Mouse (Mus musculus): ENCODE data around the gene 1700030J22Rik. TPM values are rescaled to one million over a fixed set of nuclear protein-coding genes. Genes with fewer than 3 reads are reported as not detected.

The 1700030J22Rik gene
- 0.66 and 0.75 TPM in 2 replicates for polyA plus RNA-seq (2014; fragmentation: Nextera tagmentation; extraction: Ambion mirVana)

DNA sequence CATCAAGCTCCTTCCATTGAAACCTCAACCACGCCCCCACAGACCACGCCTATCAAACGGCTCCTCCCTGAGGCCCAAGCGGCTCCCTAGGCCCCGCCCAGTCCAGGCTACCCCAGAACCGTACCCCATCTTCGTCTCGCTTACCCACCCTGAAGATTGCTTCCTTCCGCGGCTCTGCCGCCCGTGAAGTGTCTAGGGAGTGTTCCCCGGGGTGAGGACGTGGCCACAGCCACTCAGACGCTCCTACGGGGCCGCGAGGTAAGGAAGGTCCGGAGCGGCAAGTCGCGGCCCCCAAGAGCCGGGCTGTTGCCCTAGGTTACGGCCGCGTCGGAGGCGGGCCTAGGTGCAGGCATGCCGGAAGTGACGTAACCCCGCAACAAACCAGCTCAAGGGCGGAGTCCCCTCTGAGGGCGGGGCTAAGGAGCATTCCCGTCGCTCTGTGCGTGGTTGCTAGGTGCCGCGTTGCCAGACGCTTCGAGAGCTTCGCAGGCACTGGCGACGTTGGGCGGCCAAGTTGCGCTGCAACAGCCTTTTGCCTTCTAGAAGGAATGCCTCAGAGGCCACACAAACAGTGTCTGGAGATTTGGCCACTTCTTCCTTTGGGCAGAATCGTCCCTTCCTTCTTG lies at the start of gene 1700030J22Rik:
1700030J22Rik (minus strand) TSS at position 329 of the 626 bp plus-strand sequence.
- Histone ChIP-seq H3K36me3 (ENCODE audit: control insufficient read depth, insufficient read depth, low read length) (peaks cover 19% of the 10 kb centered on the region), H3K4me3 (ENCODE audit: control insufficient read depth in 1 of 2, insufficient read depth in 1 of 2, low read depth in 1 of 2, low read length in 2 of 2) (peak within 1 kb of the TSS; percentile 77 to 99), H3K4me2 (ENCODE audit: low read length) (peak within 1 kb of the TSS; percentile 70), H3K9me3 (ENCODE audit: control insufficient read depth, low read length) (no peaks in the 10 kb centered on the region), H3K9ac (ENCODE audit: low read length) (peak within 1 kb of the TSS; percentile 59), H3K27me3 (ENCODE audit: control insufficient read depth, insufficient read depth, low read length) (no peaks in the 10 kb centered on the region), H3K4me1 (ENCODE audit: control insufficient read depth in 2 of 2, insufficient read depth in 2 of 2, low read length in 2 of 2) (peaks cover 9 to 12% of the 10 kb centered on the region in 2 experiments), H3K27ac (replicated peaks in 1 of 2; ENCODE audit: control insufficient read depth in 1 of 2, insufficient read depth in 1 of 2, low read depth in 2 of 2, low read length in 2 of 2) (no peak within 1 kb of the TSS; a peak in 1 of 4 replicates)
- under 1% methylated on average over 46 of the region's 46 CpGs for WGBS
- peak; percentile 100 for ATAC-seq (ENCODE audit: insufficient number of reproducible peaks, insufficient read depth, low FRiP score, low read depth)

DNA sequence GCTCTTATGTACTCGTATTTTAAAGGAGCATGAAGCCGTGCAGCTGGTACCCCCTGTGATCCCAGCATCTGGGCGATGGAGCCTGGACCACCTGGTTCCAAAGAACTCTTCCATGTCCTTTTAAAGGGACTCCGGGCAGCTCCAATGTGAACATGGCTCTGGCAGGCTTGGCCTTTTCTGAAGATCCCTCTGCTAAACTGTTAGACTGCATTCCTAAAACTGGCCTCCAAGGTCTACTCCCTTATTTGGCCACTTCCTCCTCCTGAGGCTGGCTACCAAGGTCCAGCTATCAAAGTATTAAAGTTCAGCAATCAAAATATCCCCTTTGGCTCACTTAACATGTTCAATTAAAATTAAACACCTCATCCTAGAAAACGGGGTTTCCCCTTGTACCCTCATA lies 48.8 kb upstream of the 1700030J22Rik start:
- WGBS, result 82% methylated on average over 5 of the region's 5 CpGs
- no peak overlapping the region for H3K27ac ChIP-seq (replicated peaks in 1 of 2; ENCODE audit: control insufficient read depth in 1 of 2, insufficient read depth in 1 of 2, low read depth in 2 of 2, low read length in 2 of 2)
- H3K36me3 ChIP-seq (ENCODE audit: control insufficient read depth, insufficient read depth, low read length), result no peaks in the 10 kb centered on the region
- H3K9me3 ChIP-seq (ENCODE audit: control insufficient read depth, low read length), result no peaks in the 10 kb centered on the region
- no peak overlapping the region for H3K4me3 ChIP-seq (ENCODE audit: control insufficient read depth in 1 of 2, insufficient read depth in 1 of 2, low read depth in 1 of 2, low read length in 2 of 2)
- no peak overlapping the region for H3K9ac ChIP-seq (ENCODE audit: low read length)
- no peaks in the 10 kb centered on the region for H3K27me3 ChIP-seq (ENCODE audit: control insufficient read depth, insufficient read depth, low read length)
- H3K4me2 ChIP-seq (ENCODE audit: low read length), result no peak overlapping the region
- ATAC-seq (ENCODE audit: insufficient number of reproducible peaks, insufficient read depth, low FRiP score, low read depth), result no peak
- H3K4me1 ChIP-seq (ENCODE audit: control insufficient read depth in 2 of 2, insufficient read depth in 2 of 2, low read length in 2 of 2), result no peaks in the 10 kb centered on the region

DNA sequence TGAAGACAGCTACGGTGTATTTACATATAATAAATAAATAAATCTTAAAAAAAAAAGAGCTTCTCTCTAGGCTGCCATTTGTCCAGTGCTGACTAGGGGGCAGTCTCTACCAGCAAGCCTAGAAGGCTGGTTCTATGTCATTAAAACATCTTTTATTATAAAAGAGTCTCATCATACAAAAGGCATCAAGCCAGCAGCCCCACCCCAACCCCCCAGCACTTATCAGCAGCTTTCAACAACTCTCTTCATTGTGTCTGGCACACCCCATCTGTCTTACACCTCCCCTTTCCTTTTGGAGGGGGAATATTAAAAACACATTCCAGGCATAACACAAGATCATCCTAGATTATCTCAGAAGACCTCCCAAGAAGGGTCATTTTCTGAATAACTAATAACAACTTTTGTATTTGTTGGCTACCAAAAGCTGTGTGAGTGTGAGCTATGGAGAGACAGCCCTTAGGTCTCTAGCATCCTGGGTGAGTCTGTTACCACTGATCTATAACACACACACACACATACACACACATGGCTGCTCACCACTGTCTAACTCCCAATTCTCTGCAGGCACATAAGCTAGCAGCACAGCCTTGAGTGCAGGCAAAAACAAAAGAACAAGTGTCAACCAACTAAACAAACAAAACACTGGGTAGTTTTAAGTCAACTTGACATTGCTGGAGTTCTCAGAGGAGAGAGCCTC lies 43.7 kb upstream of the 1700030J22Rik start:
- no peaks in the 10 kb centered on the region for H3K36me3 ChIP-seq (ENCODE audit: control insufficient read depth, insufficient read depth, low read length)
- no peak overlapping the region for H3K9ac ChIP-seq (ENCODE audit: low read length)
- no peak overlapping the region for H3K4me3 ChIP-seq (ENCODE audit: control insufficient read depth in 1 of 2, insufficient read depth in 1 of 2, low read depth in 1 of 2, low read length in 2 of 2)
- no peaks in the 10 kb centered on the region for H3K27me3 ChIP-seq (ENCODE audit: control insufficient read depth, insufficient read depth, low read length)
- H3K4me2 ChIP-seq (ENCODE audit: low read length), result no peak overlapping the region
- 87% methylated on average over 1 of the region's 1 CpGs for WGBS
- no peak for ATAC-seq (ENCODE audit: insufficient number of reproducible peaks, insufficient read depth, low FRiP score, low read depth)
- no peak overlapping the region for H3K27ac ChIP-seq (replicated peaks in 1 of 2; ENCODE audit: control insufficient read depth in 1 of 2, insufficient read depth in 1 of 2, low read depth in 2 of 2, low read length in 2 of 2)
- H3K9me3 ChIP-seq (ENCODE audit: control insufficient read depth, low read length), result no peaks in the 10 kb centered on the region
- no peaks in the 10 kb centered on the region; a peak in 1 of 4 replicates for H3K4me1 ChIP-seq (ENCODE audit: control insufficient read depth in 2 of 2, insufficient read depth in 2 of 2, low read length in 2 of 2)

DNA sequence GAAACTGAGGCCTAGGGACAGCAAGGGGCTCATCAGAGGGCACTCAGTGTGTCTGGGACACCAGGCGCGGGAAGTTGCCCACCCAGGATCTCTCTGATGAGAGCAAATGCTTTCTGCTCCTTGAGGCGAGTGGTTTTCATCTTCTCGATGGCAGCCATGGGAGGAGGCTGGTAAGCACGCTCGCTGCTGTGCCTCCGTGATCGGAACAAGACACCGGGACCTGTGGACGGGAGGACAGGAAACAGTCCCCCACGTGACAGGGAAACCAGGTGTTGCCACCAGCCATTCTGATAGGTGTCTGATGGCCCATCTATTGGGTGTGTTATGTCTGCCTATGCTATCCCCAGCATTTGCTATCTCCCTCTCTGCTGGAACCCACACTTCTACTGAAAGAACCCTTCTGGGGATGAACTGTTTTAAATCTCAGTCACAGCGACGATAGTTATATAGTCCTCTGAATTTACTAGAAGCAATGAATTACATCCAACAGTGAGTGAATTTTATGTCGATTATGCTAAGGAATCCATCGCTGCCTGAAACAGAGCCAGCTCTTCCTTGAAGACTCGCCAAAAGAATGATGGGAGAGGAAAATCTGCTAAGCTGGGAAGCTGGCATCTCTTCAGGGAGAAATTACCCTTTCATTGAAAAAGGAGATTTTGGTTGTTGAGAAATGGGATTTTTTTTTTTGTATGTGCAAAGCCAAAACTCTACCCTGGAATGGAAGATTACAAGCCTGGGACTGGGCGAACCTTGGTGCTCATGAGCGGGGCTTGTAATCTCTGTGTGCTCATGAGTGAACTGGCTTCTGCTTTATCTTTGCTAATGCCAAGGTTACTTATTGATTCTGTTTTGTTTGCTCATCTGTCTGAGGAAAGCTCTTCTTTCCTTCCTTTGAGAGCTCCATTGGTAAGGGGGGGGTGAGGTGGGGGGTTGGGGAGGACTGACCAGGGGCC lies 40.8 kb upstream of the 1700030J22Rik start:
- no peak for ATAC-seq (ENCODE audit: insufficient number of reproducible peaks, insufficient read depth, low FRiP score, low read depth)
- no peaks in the 10 kb centered on the region for H3K36me3 ChIP-seq (ENCODE audit: control insufficient read depth, insufficient read depth, low read length)
- H3K9ac ChIP-seq (ENCODE audit: low read length), result no peak overlapping the region
- H3K4me3 ChIP-seq (ENCODE audit: control insufficient read depth in 1 of 2, insufficient read depth in 1 of 2, low read depth in 1 of 2, low read length in 2 of 2), result no peak overlapping the region
- 75% methylated on average over 18 of the region's 18 CpGs for WGBS
- no peaks in the 10 kb centered on the region; a peak in 1 of 4 replicates for H3K4me1 ChIP-seq (ENCODE audit: control insufficient read depth in 2 of 2, insufficient read depth in 2 of 2, low read length in 2 of 2)
- H3K27me3 ChIP-seq (ENCODE audit: control insufficient read depth, insufficient read depth, low read length), result no peaks in the 10 kb centered on the region
- H3K4me2 ChIP-seq (ENCODE audit: low read length), result no peak overlapping the region
- no peak overlapping the region for H3K27ac ChIP-seq (replicated peaks in 1 of 2; ENCODE audit: control insufficient read depth in 1 of 2, insufficient read depth in 1 of 2, low read depth in 2 of 2, low read length in 2 of 2)
- H3K9me3 ChIP-seq (ENCODE audit: control insufficient read depth, low read length), result no peaks in the 10 kb centered on the region

DNA sequence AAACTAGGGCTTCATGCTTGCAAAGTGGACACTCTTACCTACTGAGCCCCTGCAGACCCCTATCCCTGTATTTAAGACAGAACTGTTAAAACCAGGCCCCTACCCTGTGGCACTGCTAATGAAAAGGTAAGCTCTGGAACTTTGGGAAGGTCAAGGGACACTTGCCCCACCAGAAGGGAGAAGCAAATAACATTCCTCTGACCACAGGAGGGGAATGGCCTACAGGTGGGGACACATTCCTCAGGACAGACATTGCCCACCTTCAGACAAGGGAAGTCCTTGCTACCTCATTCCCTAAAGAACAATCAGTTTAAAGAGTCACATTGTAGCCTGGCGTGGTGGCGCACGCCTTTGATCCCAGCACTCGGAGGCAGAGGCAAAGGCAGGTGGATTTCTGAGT lies 39.1 kb upstream of the 1700030J22Rik start:
- WGBS, result 86% methylated on average over 4 of the region's 4 CpGs

DNA sequence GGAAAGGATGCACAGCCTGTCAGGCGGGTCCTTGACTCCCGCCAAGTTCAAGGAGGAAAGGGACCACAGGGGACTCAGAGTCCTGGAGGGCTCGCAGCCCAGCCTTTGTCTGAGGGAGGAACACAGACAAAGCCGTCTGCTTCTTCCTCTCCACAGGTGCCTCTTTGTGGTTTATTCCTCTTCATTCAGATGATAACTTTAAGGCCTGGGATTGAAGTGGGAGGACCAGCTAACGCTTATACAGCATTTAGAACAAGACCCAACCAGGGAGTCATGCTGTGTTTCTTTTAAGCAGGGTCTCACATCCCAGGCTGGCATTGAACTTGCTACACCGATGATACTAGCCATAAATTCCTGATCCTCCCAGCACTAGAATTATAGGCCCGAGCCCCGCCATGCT lies 38.2 kb upstream of the 1700030J22Rik start:
- Histone ChIP-seq H3K4me2 (ENCODE audit: low read length) (no peak overlapping the region), H3K4me1 (ENCODE audit: control insufficient read depth in 2 of 2, insufficient read depth in 2 of 2, low read length in 2 of 2) (no peaks in the 10 kb centered on the region; a peak in 1 of 4 replicates), H3K36me3 (ENCODE audit: control insufficient read depth, insufficient read depth, low read length) (no peaks in the 10 kb centered on the region), H3K9ac (ENCODE audit: low read length) (no peak overlapping the region), H3K4me3 (ENCODE audit: control insufficient read depth in 1 of 2, insufficient read depth in 1 of 2, low read depth in 1 of 2, low read length in 2 of 2) (no peak overlapping the region), H3K27ac (replicated peaks in 1 of 2; ENCODE audit: control insufficient read depth in 1 of 2, insufficient read depth in 1 of 2, low read depth in 2 of 2, low read length in 2 of 2) (no peak overlapping the region), H3K27me3 (ENCODE audit: control insufficient read depth, insufficient read depth, low read length) (no peaks in the 10 kb centered on the region), H3K9me3 (ENCODE audit: control insufficient read depth, low read length) (no peaks in the 10 kb centered on the region)
- WGBS, result 63% methylated on average over 8 of the region's 8 CpGs
- no peak for ATAC-seq (ENCODE audit: insufficient number of reproducible peaks, insufficient read depth, low FRiP score, low read depth)

More for the DNA sequence above, 39.1 kb upstream of the 1700030J22Rik start:
- H3K4me2 ChIP-seq (ENCODE audit: low read length), result no peak overlapping the region
- H3K9ac ChIP-seq (ENCODE audit: low read length), result no peak overlapping the region
- no peak overlapping the region for H3K27ac ChIP-seq (replicated peaks in 1 of 2; ENCODE audit: control insufficient read depth in 1 of 2, insufficient read depth in 1 of 2, low read depth in 2 of 2, low read length in 2 of 2)
- ATAC-seq (ENCODE audit: insufficient number of reproducible peaks, insufficient read depth, low FRiP score, low read depth), result no peak
- no peak overlapping the region for H3K4me3 ChIP-seq (ENCODE audit: control insufficient read depth in 1 of 2, insufficient read depth in 1 of 2, low read depth in 1 of 2, low read length in 2 of 2)
- no peaks in the 10 kb centered on the region for H3K9me3 ChIP-seq (ENCODE audit: control insufficient read depth, low read length)
- no peaks in the 10 kb centered on the region for H3K36me3 ChIP-seq (ENCODE audit: control insufficient read depth, insufficient read depth, low read length)
- no peaks in the 10 kb centered on the region; a peak in 1 of 4 replicates for H3K4me1 ChIP-seq (ENCODE audit: control insufficient read depth in 2 of 2, insufficient read depth in 2 of 2, low read length in 2 of 2)
- no peaks in the 10 kb centered on the region for H3K27me3 ChIP-seq (ENCODE audit: control insufficient read depth, insufficient read depth, low read length)

DNA sequence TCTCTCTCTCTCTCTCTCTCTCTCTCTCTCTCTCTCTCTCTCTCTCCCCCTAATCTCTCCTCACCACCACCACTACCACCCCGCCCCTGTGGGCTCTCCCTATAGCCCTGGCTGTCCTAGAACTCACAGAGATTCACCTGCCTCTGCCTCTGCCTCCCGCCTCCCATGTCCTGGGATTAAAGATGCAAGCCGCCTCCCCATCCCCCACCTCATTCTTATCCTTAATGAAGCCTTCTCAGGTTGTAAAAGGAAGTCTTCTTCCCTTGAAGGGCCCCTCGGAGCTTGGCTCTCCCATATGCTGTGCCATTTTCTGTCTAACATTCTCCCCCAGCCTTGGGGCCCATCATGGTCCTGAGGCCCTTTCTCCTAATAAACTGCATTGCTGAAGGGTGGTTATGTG lies 36.9 kb upstream of the 1700030J22Rik start:
- no peaks in the 10 kb centered on the region for H3K9me3 ChIP-seq (ENCODE audit: control insufficient read depth, low read length)
- H3K4me2 ChIP-seq (ENCODE audit: low read length), result no peak overlapping the region
- H3K27me3 ChIP-seq (ENCODE audit: control insufficient read depth, insufficient read depth, low read length), result no peaks in the 10 kb centered on the region
- ATAC-seq (ENCODE audit: insufficient number of reproducible peaks, insufficient read depth, low FRiP score, low read depth), result no peak
- H3K4me3 ChIP-seq (ENCODE audit: control insufficient read depth in 1 of 2, insufficient read depth in 1 of 2, low read depth in 1 of 2, low read length in 2 of 2), result no peak overlapping the region
- no peak overlapping the region for H3K27ac ChIP-seq (replicated peaks in 1 of 2; ENCODE audit: control insufficient read depth in 1 of 2, insufficient read depth in 1 of 2, low read depth in 2 of 2, low read length in 2 of 2)
- no peak overlapping the region for H3K9ac ChIP-seq (ENCODE audit: low read length)
- H3K36me3 ChIP-seq (ENCODE audit: control insufficient read depth, insufficient read depth, low read length), result no peaks in the 10 kb centered on the region
- 67% methylated on average over 4 of the region's 4 CpGs for WGBS
- H3K4me1 ChIP-seq (ENCODE audit: control insufficient read depth in 2 of 2, insufficient read depth in 2 of 2, low read length in 2 of 2), result no peaks in the 10 kb centered on the region
